Mouse (Mus musculus): ENCODE results near the gene Bphl.

DNA sequence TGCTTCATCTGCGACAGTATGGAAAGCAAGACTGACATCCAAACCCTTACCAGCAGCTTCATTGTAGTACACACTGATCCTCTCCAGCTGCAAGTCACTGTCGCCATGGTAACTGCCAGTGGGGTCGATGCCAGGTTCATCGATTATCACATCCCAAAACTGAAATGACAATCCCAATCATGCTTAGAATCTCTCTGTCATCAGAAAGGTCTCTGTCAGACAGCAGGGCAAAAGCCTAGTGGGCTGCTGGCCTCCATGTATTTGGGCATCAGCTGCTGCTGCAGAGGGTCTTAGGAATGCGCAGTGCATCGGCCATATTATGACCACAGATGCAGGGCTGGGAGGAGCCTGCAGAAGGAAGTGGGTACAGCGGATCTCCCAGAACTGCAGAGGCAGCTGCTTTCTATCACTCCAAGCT, 51.5 kb downstream of the Bphl start:
- TF ChIP-seq CTCF (IDR thresholded peaks at IDR 0.05; ENCODE audit: low read depth, low read length) (no peak), GATA2 (IDR thresholded peaks at IDR 0.05; ENCODE audit: borderline replicate concordance, low read depth, low read length) (no peak)
